Mouse (Mus musculus) neural tube, postnatal 0 days (tissue): ENCODE data around the gene Nes. TPM values are rescaled to one million over a fixed set of nuclear protein-coding genes. Genes with fewer than 3 reads are reported as not detected.

ENCODE experiments used
- polyA plus RNA-seq: library from polyadenylated mRNA; unstranded; fragments of >200 nt; fragmentation: Nextera tagmentation; extraction: Ambion mirVana; gene quantifications from 2 replicates; pipeline ENCODE4 v1.2.1, GENCODE M21; 2015

Gene Nes
- polyA plus RNA-seq = 9.6 and 10.4 TPM in 2 replicates

GRCm38 (mm10) chr3:87970939-87971488 is at the start of gene Nes:
TSS of gene Nes (plus strand) at chr3:87971078.

GRCm38 (mm10) chr3:87930078-87930795 is 40.6 kb upstream of the Nes start, which contains the start of the genes Isg20l2 and Rrnad1:
TSS of gene Isg20l2 (plus strand) at chr3:87930314.
TSS of gene Rrnad1 (minus strand) at chr3:87930717.

GRCm38 (mm10) chr3:87948378-87949265 is 22.3 kb upstream of the Nes start, which contains the start of gene Crabp2:
TSS of gene Crabp2 (plus strand) at chr3:87948666.

GRCm38 (mm10) chr3:88000181-88000580 is 29.3 kb downstream of the Nes start, which contains the start of gene Bcan:
TSS of gene Bcan (minus strand) at chr3:88000230.

GRCm38 (mm10) chr3:88027434-88028186 is 56.7 kb downstream of the Nes start, which contains the start of gene Hapln2:
TSS of gene Hapln2 (minus strand) at chr3:88027583.

Other genes with a start within 250 kb of the Nes start
- gene Lrrc71, start 222.5 kb upstream of the Nes start, polyA plus RNA-seq = 1.4 TPM in 2 replicates
- gene Ntrk1, start 175.9 kb upstream of the Nes start, polyA plus RNA-seq = 1.9 and 13.1 TPM in 2 replicates
- 0.19 and 0.23 TPM in 2 replicates for gene Insrr, start 174.1 kb upstream of the Nes start, polyA plus RNA-seq
- 7.2 and 7.6 TPM in 2 replicates for gene Pear1, start 146.8 kb upstream of the Nes start, polyA plus RNA-seq
- not detected in 2 replicates for gene Sh2d2a, start 124.3 kb upstream of the Nes start, polyA plus RNA-seq
- gene Prcc, start 85.5 kb upstream of the Nes start, polyA plus RNA-seq = 16.3 and 16.7 TPM in 2 replicates
- 126 and 131 TPM in 2 replicates for gene Hdgf, start 64.8 kb upstream of the Nes start, polyA plus RNA-seq
- gene Mrpl24, start 51.6 kb upstream of the Nes start, polyA plus RNA-seq = 49.6 and 51.7 TPM in 2 replicates
- gene Isg20l2, start 40.8 kb upstream of the Nes start, polyA plus RNA-seq = 15.5 and 16.3 TPM in 2 replicates
- 14.0 and 18.9 TPM in 2 replicates for gene Rrnad1, start 40.4 kb upstream of the Nes start, polyA plus RNA-seq
- 35.8 and 56.7 TPM in 2 replicates for gene Crabp2, start 22.4 kb upstream of the Nes start, polyA plus RNA-seq
- 283 and 338 TPM in 2 replicates for gene Bcan, start 29.2 kb downstream of the Nes start, polyA plus RNA-seq
- gene Hapln2, start 56.5 kb downstream of the Nes start, polyA plus RNA-seq = 0.79 and 0.92 TPM in 2 replicates
- gene Gpatch4, start 72.0 kb downstream of the Nes start, polyA plus RNA-seq = 29.4 and 33.1 TPM in 2 replicates
- gene Naxe, start 87.4 kb downstream of the Nes start, polyA plus RNA-seq = 166 TPM in 2 replicates
- gene Ttc24, start 107.2 kb downstream of the Nes start, polyA plus RNA-seq = not detected in 2 replicates
- gene Iqgap3, start 110.9 kb downstream of the Nes start, polyA plus RNA-seq = 1.1 and 1.7 TPM in 2 replicates
- 14.9 and 18.3 TPM in 2 replicates for gene Mef2d, start 171.3 kb downstream of the Nes start, polyA plus RNA-seq